Mouse (Mus musculus) cerebellum, adult (tissue): ENCODE data around the gene Kat7.

ENCODE experiments used
- ATAC-seq: cut with Nextera tagmentation; 2 replicates; pipeline ENCODE4 v1.9.2; 2017; ENCODE audit warnings: mild to moderate bottlenecking, moderate library complexity, mixed read lengths; ENCODE audit not compliant: insufficient number of reproducible peaks, low FRiP score, low TSS enrichment

The Kat7 gene

GRCm38 (mm10) chr11:95245456-95245855 is 64.6 kb downstream of the Kat7 start:
- no peak for ATAC-seq

GRCm38 (mm10) chr11:95242653-95243052 is 67.4 kb downstream of the Kat7 start:
- ATAC-seq = no peak

- no peak for ATAC-seq
Measured at GRCm38 (mm10) chr11:95238477-95238876, 71.6 kb downstream of the Kat7 start.

GRCm38 (mm10) chr11:95232329-95232696 is 77.7 kb downstream of the Kat7 start:
- no peak for ATAC-seq

GRCm38 (mm10) chr11:95231688-95232328 is 78.2 kb downstream of the Kat7 start:
- ATAC-seq = no peak

- ATAC-seq = no peak
Measured at GRCm38 (mm10) chr11:95227467-95227866, 82.6 kb downstream of the Kat7 start.

GRCm38 (mm10) chr11:95225448-95225847 is 84.6 kb downstream of the Kat7 start:
- no peak for ATAC-seq
